Mouse (Mus musculus) left cerebral cortex, postnatal 4 days (tissue): ENCODE measurements at regions not wholly inside any gene's neighbourhood (a gene's known extent, or its start where the extent isn't known, plus 50 kb on each side); places are given as distances from the start of the nearest gene placed in this dataset.
"Not testable (repeated sequence)": the region's sequence is repeated elsewhere in the genome, so short reads cannot be mapped to it uniquely, and the experiment has no call there.

Experiments used
- DNase-seq: peaks from one replicate; pipeline ENCODE4 v3.0.0-alpha.2; 2022
- intact Hi-C: fragments of 180-260 bp; cut with DNase I; formaldehyde crosslinking; loops from one replicate; pipeline ENCODE4 v1.15.1; 2025

- intact Hi-C loops, result no loop called here
- no peak for DNase-seq
These were observed 119.9 kb downstream of the Phlda1 start for GRCm38 (mm10) chr10:111626009-111626408.

GRCm38 (mm10) chr10:111636283-111636682 lies 130.2 kb downstream of the Phlda1 start:
- DNase-seq, result no peak
- intact Hi-C loops, result no loop called here

GRCm38 (mm10) chr10:111637084-111637735 lies 131.1 kb downstream of the Phlda1 start:
- intact Hi-C loops, result no loop called here
- DNase-seq, result no peak

GRCm38 (mm10) chr10:111639866-111640265 lies 133.8 kb downstream of the Phlda1 start:
- DNase-seq, result no peak
- intact Hi-C loops, result no loop called here

GRCm38 (mm10) chr10:111642683-111643082 lies 136.6 kb downstream of the Phlda1 start:
- no peak for DNase-seq
- intact Hi-C loops, result no loop called here

GRCm38 (mm10) chr10:111653773-111654172 lies 147.7 kb downstream of the Phlda1 start:
- DNase-seq, intact Hi-C loops: not testable (repeated sequence)

- intact Hi-C loops, result no loop called here
These were observed 148.5 kb downstream of the Phlda1 start for GRCm38 (mm10) chr10:111654364-111655226.

GRCm38 (mm10) chr10:111658828-111659227 lies 152.7 kb downstream of the Phlda1 start:
- DNase-seq, result peak; percentile 19
- intact Hi-C loops, result no loop called here

More at GRCm38 (mm10) chr10:111654364-111655226, 148.5 kb downstream of the Phlda1 start:
- DNase-seq, result no peak

- DNase-seq, result no peak
- intact Hi-C loops, result no loop called here
These were observed 156.6 kb downstream of the Phlda1 start for GRCm38 (mm10) chr10:111662665-111663064.

- intact Hi-C loops, result no loop called here
- DNase-seq, result peak; percentile 37
These were observed 159.7 kb downstream of the Phlda1 start for GRCm38 (mm10) chr10:111665834-111666233.

GRCm38 (mm10) chr10:111666963-111667362 lies 160.9 kb downstream of the Phlda1 start:
- no peak for DNase-seq
- intact Hi-C loops, result no loop called here

GRCm38 (mm10) chr10:111668639-111669038 lies 162.6 kb downstream of the Phlda1 start:
- DNase-seq, result no peak
- intact Hi-C loops, result no loop called here

- peak; percentile 12 for DNase-seq
- intact Hi-C loops, result no loop called here
These were observed 163.6 kb downstream of the Phlda1 start for GRCm38 (mm10) chr10:111669658-111670057.

- intact Hi-C loops, result no loop called here
- DNase-seq, result no peak
These were observed 164.6 kb downstream of the Phlda1 start for GRCm38 (mm10) chr10:111670666-111671065.

GRCm38 (mm10) chr10:111672454-111673316 lies 166.6 kb downstream of the Phlda1 start:
- no peak for DNase-seq

GRCm38 (mm10) chr10:111673317-111673610 lies 167.2 kb downstream of the Phlda1 start:
- intact Hi-C loops, result no loop called here
- DNase-seq, result no peak

More at GRCm38 (mm10) chr10:111672454-111673316, 166.6 kb downstream of the Phlda1 start:
- intact Hi-C loops, result no loop called here

- intact Hi-C loops, result no loop called here
- no peak for DNase-seq
These were observed 170.2 kb downstream of the Phlda1 start for GRCm38 (mm10) chr10:111676255-111676654.

GRCm38 (mm10) chr10:111680919-111681318 lies 174.8 kb downstream of the Phlda1 start:
- intact Hi-C loops, result no loop called here
- DNase-seq, result no peak

- DNase-seq, result no peak
- intact Hi-C loops, result no loop called here
These were observed 178.6 kb downstream of the Phlda1 start for GRCm38 (mm10) chr10:111684409-111685346.

GRCm38 (mm10) chr10:111686585-111686984 lies 180.5 kb downstream of the Phlda1 start:
- intact Hi-C loops, result no loop called here
- no peak for DNase-seq
